11 mouse cellular contexts compared by ENCODE assay signal in the genomic region with DNA sequence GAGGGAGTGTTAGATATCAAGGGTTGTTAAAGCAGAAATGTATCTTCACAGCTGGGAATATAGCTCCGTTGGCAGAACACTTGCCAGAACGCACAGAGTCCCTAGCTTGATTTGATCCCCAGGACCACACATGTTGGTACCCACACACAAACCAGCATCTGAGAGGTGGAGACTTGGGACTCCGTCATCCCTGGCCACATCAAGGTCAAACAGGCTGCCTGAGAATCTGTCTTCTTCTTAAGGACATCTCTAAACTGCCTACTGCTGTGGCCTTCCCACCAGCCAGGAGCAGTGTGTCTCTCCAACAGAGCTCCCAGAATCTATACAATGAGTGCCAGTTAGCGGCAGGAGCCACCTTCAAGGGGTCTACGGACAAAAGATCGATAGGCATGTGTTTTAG. TPM values are rescaled to one million over a fixed set of nuclear protein-coding genes. Genes with fewer than 3 reads are reported as not detected.
DNase-seq lines count a peak whose midpoint lies in the region; ATAC-seq and TF ChIP-seq lines count a peak whose summit lies in the region.
"Had no signal": no experiment of that assay in that cellular context is flagged by ENCODE, and none has a peak within 500 bp of the region (broad histone marks: within the 10 kb centered on the region; RNA-seq: fewer than 3 reads in every experiment).

No protein-coding gene starts in this region.

- no peak for TF ChIP-seq POLR2A in heart, adult 2 months (IDR thresholded peaks at IDR 0.05; ENCODE audit: insufficient read depth, low read depth, low read length)
- TF ChIP-seq POLR2A in CH12.LX (IDR thresholded peaks at IDR 0.05; ENCODE audit: low read depth, low read length), result no peak

- TF ChIP-seq CTCF in heart, adult 2 months (IDR thresholded peaks at IDR 0.05), result no peak
- TF ChIP-seq CTCF in left cerebral cortex, adult 2 months (IDR thresholded peaks at IDR 0.05), result no peak
- no peak for TF ChIP-seq CTCF in CH12.LX (conservative IDR thresholded peaks at IDR 0.05 in 1 of 2, IDR thresholded peaks at IDR 0.05 in 1 of 2; ENCODE audit: low read depth in 2 of 2, low read length in 2 of 2)

- no peak for ATAC-seq in activated CD4-positive, CD25-positive, alpha-beta regulatory T cell, adult 4 months

- dilution Hi-C loops in CH12.LX (cut with MboI; ENCODE audit: extremely low pct_ligation_motif_present, extremely low pct_unique_long_range_greater_than_20kb, low sequenced_read_pairs), result no loop called here

- no peaks in the 10 kb centered on the region for H3K27me3 ChIP-seq in heart, adult 2 months (ENCODE audit: control insufficient read depth, insufficient read depth, low read length)
- H3K27me3 ChIP-seq in CH12.LX (replicated peaks), result no peaks in the 10 kb centered on the region
- H3K27me3 ChIP-seq: stomach, embryonic 15.5 days had no signal

- H3K36me3 ChIP-seq in heart, adult 2 months (ENCODE audit: control insufficient read depth, insufficient read depth, low read length), result peaks cover 9% of the 10 kb centered on the region
- H3K36me3 ChIP-seq in CH12.LX (replicated peaks in 1 of 2; ENCODE audit: control insufficient read depth in 1 of 2, insufficient read depth in 1 of 2, low read length in 1 of 2), result peaks cover 4 to 28% of the 10 kb centered on the region in 2 experiments

- H3K4me1 ChIP-seq in heart, adult 2 months (ENCODE audit: control insufficient read depth, insufficient read depth, low read length), result peaks cover 3% of the 10 kb centered on the region; the same call in 1 of the 2 replicates
- H3K4me1 ChIP-seq in CH12.LX (ENCODE audit: control insufficient read depth in 1 of 2, insufficient read depth in 2 of 2), result peaks cover 21 to 82% of the 10 kb centered on the region in 2 experiments
- H3K4me1 ChIP-seq: stomach, embryonic 15.5 days had no signal

- in situ Hi-C loops in CH12.LX (cut with MboI; ENCODE audit: low pct_ligation_motif_present, low pct_unique_long_range_greater_than_20kb, low sequenced_read_pairs), result loop anchor here (10.0 kb wide), 1 partner anchor 46 kb away; the partner anchor contains the start of gene Fryl

- H3K9ac ChIP-seq in heart, adult 2 months (ENCODE audit: low read depth, low read length), result no peak overlapping the region
- H3K9ac ChIP-seq in CH12.LX (ENCODE audit: insufficient read depth, low read depth), result no peak overlapping the region
- H3K9ac ChIP-seq: stomach, embryonic 15.5 days had no signal

- TF ChIP-seq RAD21 in CH12.LX (IDR thresholded peaks at IDR 0.05; ENCODE audit: low read depth, low read length), result no peak

- H3K4me2 ChIP-seq in CH12.LX (ENCODE audit: insufficient read depth, low read depth, poor library complexity, severe bottlenecking), result peak overlapping the region; percentile 93
- H3K4me2 ChIP-seq: stomach, embryonic 15.5 days had no signal

- no peak overlapping the region for H3K4me3 ChIP-seq in heart, adult 2 months
- no peak overlapping the region for H3K4me3 ChIP-seq in left cerebral cortex, adult 2 months
- no peak overlapping the region for H3K4me3 ChIP-seq in CH12.LX (replicated peaks in 1 of 3; ENCODE audit: low read depth in 2 of 3, low read length in 2 of 3, poor library complexity in 1 of 3)
- H3K4me3 ChIP-seq: stomach, embryonic 15.5 days had no signal

- peaks cover 3% of the 10 kb centered on the region for H3K9me3 ChIP-seq in CH12.LX (replicated peaks; ENCODE audit: low read length)
- H3K9me3 ChIP-seq: stomach, embryonic 15.5 days had no signal

- no peak for TF ChIP-seq EP300 in heart, adult 2 months (IDR thresholded peaks at IDR 0.05; ENCODE audit: insufficient read depth, low read depth, low read length)
- TF ChIP-seq EP300 in CH12.LX (IDR thresholded peaks at IDR 0.05; ENCODE audit: low read length), result no peak

- intact Hi-C loops in heart, adult 2 months (cut with DNase I), result no loop called here
- intact Hi-C loops in left cerebral cortex, adult 2 months (cut with DNase I), result loop anchor here (5.0 kb wide), 1 partner anchor 76 kb away; no protein-coding TSS in a partner anchor
- intact Hi-C loops in left cerebral cortex, postnatal 4 days (cut with DNase I), result no loop called here

- no peak overlapping the region for H3K27ac ChIP-seq in heart, adult 2 months
- peak overlapping the region; percentile 1; the same call in 1 of the 2 replicates for H3K27ac ChIP-seq in left cerebral cortex, adult 2 months
- peak overlapping the region; percentile 63 for H3K27ac ChIP-seq in CH12.LX (ENCODE audit: insufficient read depth, low read depth)
- H3K27ac ChIP-seq: stomach, embryonic 15.5 days had no signal

- peak; percentile 84 for DNase-seq in heart, adult 11 months
- DNase-seq in heart, adult 2 months, result no peak
- DNase-seq in left cerebral cortex, adult 2 months (ENCODE audit: extremely low spot score in 1 of 2, low spot score in 2 of 2), result no peak
- no peak for DNase-seq in left cerebral cortex, adult 8-10 months (ENCODE audit: low spot score in 2 of 2)
- DNase-seq in CH12.LX (ENCODE audit: extremely low read depth), result no peak
- peak; percentile 73 for DNase-seq in T-cell, adult 2 months (ENCODE audit: low spot score)
- DNase-seq in left cerebral cortex, postnatal 4 days, result no peak
- DNase-seq: gastrocnemius, postnatal 36 days; right cerebral cortex, postnatal 14 days had no signal

- H3K79me2 ChIP-seq in heart, adult 2 months (replicated peaks; ENCODE audit: control insufficient read depth, insufficient read depth, low read length), result peaks cover 5% of the 10 kb centered on the region
- peaks cover 7% of the 10 kb centered on the region; the same call in 1 of the 2 replicates for H3K79me2 ChIP-seq in CH12.LX (replicated peaks; ENCODE audit: control insufficient read depth, extremely low read depth, insufficient read depth, poor library complexity, severe bottlenecking)

- 87% methylated on average over 6 of the region's 6 CpGs for WGBS in heart, adult 2 months

TF ChIP-seq in CH12.LX, 34 proteins besides CTCF, POLR2A, EP300 and RAD21:
- TF ChIP-seq BHLHE40 (IDR thresholded peaks at IDR 0.05; ENCODE audit: low read depth, low read length) (no peak), ELF1 (IDR thresholded peaks at IDR 0.05; ENCODE audit: low read depth, low read length) (no peak), NELFE (IDR thresholded peaks at IDR 0.05; ENCODE audit: low read depth, low read length) (no peak), ETS1 (conservative IDR thresholded peaks at IDR 0.05; ENCODE audit: low read depth, low read length) (no peak; the same call in 1 of the 2 replicates), MYC (IDR thresholded peaks at IDR 0.05; ENCODE audit: low read depth, low read length) (no peak), CHD2 (IDR thresholded peaks at IDR 0.05; ENCODE audit: low read length) (no peak), GABPA (IDR thresholded peaks at IDR 0.05; ENCODE audit: insufficient replicate concordance, low read depth, low read length) (no peak), TCF12 (IDR thresholded peaks at IDR 0.05; ENCODE audit: low read depth, low read length) (no peak), MEF2A (IDR thresholded peaks at IDR 0.05; ENCODE audit: borderline replicate concordance, low read depth, low read length) (no peak), JUN (IDR thresholded peaks at IDR 0.05; ENCODE audit: insufficient read depth, low read depth, low read length) (no peak), PAX5 (IDR thresholded peaks at IDR 0.05; ENCODE audit: low read length) (no peak), ZKSCAN1 (IDR thresholded peaks at IDR 0.05; ENCODE audit: borderline replicate concordance, low read depth, low read length) (no peak), USF2 (conservative IDR thresholded peaks at IDR 0.05; ENCODE audit: low read depth, low read length) (no peak)

RNA-seq across cellular contexts. Expression of gene Fryl, which starts 47.8 kb away (rescaled TPM):
- 10 to 100 TPM; 32.9 to 40.7 TPM for total RNA-seq in heart, adult 2 months (2021)
- 25.9 and 27.4 TPM in 2 replicates for polyA plus RNA-seq in heart, adult 2 months (2012; rRNA removed)
- 10 to 100 TPM; 62.7 to 81.6 TPM for total RNA-seq in left cerebral cortex, adult 2 months (2021)
- 10 to 100 TPM; 58.6 to 81.9 (median 72.1) TPM for total RNA-seq in left cerebral cortex, adult 8-10 months (2022)
- total RNA-seq in CH12.LX (2012; rRNA removed) (31.3 and 35.0 TPM in 2 replicates), CH12.LX (2014; rRNA removed) (23.2 and 23.8 TPM in 2 replicates)
- 32.6 and 38.4 TPM in 2 replicates for polyA plus RNA-seq in CH12.LX (2012; ENCODE audit: insufficient read length, low read depth)
- total RNA-seq in left cerebral cortex, postnatal 4 days (2021), result 10 to 100 TPM; 69.6 to 81.4 TPM
- 10 to 100 TPM; 90.0 to 92.4 TPM for polyA plus RNA-seq in activated CD4-positive, CD25-positive, alpha-beta regulatory T cell, adult 4 months (2017; shearing (Covaris generic))

Comparison
In these comparisons a context has a peak if more than half of its experiments do, and no peak if none do; other contexts are left out.
1. DNase-seq: peak in heart, adult 11 months (single experiment) and T-cell, adult 2 months (single experiment); none in heart, adult 2 months (0 of 2), left cerebral cortex, adult 2 months (0 of 2), left cerebral cortex, adult 8-10 months (0 of 2), CH12.LX (single experiment) and left cerebral cortex, postnatal 4 days (single experiment).